Mouse (Mus musculus): Measurements from ENCODE around the gene Zfp296.

DNA sequence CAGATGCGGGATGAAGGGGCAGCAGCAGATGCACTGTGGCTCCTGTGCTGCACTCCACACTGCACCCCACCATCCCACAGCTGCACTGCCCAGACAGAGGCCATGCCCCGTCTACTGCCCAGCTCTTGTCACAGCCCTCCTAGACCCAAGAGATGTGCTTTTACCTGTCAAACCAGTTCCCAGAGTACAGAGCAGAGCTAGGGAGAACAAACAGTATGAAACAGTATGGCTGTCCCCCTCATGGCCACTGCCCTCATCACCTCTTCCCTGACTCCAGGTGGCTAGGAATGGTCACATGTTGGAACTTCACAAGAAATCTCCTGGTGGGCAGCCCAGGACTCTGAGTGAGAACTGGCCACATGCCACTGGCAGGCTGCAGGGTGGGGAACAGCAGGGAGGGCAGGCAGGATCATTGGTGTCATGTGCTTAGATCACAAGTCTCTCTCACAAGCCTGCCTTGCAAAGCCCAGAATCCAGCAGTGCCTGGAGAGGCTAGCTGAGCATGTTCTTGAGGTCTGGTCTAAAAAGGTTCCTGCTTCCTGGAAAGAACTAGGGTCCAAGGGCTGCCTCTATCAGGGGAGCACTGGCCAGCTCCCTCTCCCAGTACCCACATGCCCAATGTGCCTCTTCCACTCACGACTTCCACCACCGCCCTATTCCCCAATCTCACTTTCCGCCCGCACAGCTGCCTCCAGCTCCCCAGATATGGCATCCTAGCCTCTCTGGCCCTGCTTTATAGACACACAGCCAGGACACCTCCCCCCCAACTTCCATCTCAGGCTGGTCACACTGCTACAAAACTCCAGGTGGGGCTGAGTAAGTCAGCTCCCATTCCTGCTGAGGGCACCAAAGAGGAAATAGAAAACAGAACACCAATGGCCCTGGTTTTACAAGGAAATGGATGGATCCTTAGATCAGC is 18.8 kb upstream of the Zfp296 start:
- no peak for TF ChIP-seq POLR2A (IDR thresholded peaks at IDR 0.05; ENCODE audit: borderline replicate concordance, extremely low read depth, insufficient read depth, insufficient read length, poor library complexity, severe bottlenecking)
- TF ChIP-seq CTCF (IDR thresholded peaks at IDR 0.05; ENCODE audit: borderline replicate concordance, extremely low read depth, insufficient read depth, insufficient read length) = no peak

All from brain, embryonic 14.5 days (tissue).